In the genomic region with DNA sequence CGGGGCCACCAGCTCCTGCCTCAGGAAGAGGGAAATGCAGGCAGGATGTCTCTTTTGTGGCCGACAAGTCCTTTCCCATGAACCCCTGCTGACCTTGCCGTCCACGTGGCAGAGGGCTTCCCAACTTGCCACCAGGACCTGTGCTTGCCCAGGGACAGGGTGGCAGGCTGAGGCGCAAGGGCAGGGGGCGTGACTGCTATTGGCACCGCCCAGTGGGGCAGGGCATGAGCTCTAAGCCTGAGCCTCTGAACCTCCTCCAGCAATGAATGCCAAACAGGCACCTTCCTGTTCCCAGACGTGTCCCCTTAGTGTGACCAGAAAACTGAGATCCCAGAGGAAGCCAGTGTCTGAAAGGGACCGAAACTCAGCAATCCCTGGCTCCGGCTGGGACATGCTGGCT, we compare ENCODE assay signal across 12 mouse cellular contexts. TPM values are rescaled to one million over a fixed set of nuclear protein-coding genes. Genes with fewer than 3 reads are reported as not detected.
DNase-seq lines count a peak whose midpoint lies in the region; ATAC-seq and TF ChIP-seq lines count a peak whose summit lies in the region.
"Had no signal": no experiment of that assay in that cellular context is flagged by ENCODE, and none has a peak within 500 bp of the region (broad histone marks: within the 10 kb centered on the region; RNA-seq: fewer than 3 reads in every experiment).

No protein-coding gene starts in this region.

- H3K27me3 ChIP-seq in heart, embryonic 12.5 days (replicated peaks) = peaks cover 29% of the 10 kb centered on the region
- peaks cover 17% of the 10 kb centered on the region for H3K27me3 ChIP-seq in heart, embryonic 15.5 days
- peaks cover 19% of the 10 kb centered on the region for H3K27me3 ChIP-seq in hindbrain, embryonic 11.5 days (ENCODE audit: control insufficient read depth, insufficient read depth, low read length)

- H3K4me1 ChIP-seq in heart, embryonic 12.5 days (replicated peaks) = peaks cover 13% of the 10 kb centered on the region; the same call in 1 of the 2 replicates
- peaks cover 13% of the 10 kb centered on the region for H3K4me1 ChIP-seq in heart, embryonic 15.5 days (replicated peaks)
- H3K4me1 ChIP-seq in lung, adult 2 months (ENCODE audit: control insufficient read depth, insufficient read depth, low read length) = no peaks in the 10 kb centered on the region
- no peaks in the 10 kb centered on the region for H3K4me1 ChIP-seq in hindbrain, embryonic 11.5 days (replicated peaks; ENCODE audit: control insufficient read depth, insufficient read depth, low read length)

- H3K4me3 ChIP-seq in heart, embryonic 12.5 days = no peak overlapping the region
- H3K4me3 ChIP-seq in heart, embryonic 15.5 days = no peak overlapping the region
- H3K4me3 ChIP-seq in lung, adult 2 months (replicated peaks; ENCODE audit: extremely low read depth, low read depth, low read length) = no peak overlapping the region
- no peak overlapping the region for H3K4me3 ChIP-seq in hindbrain, embryonic 11.5 days (ENCODE audit: low read depth, low read length)
- H3K4me3 ChIP-seq: neural tube, embryonic 13.5 days had no signal

- TF ChIP-seq POLR2A in lung, adult 2 months (IDR thresholded peaks at IDR 0.05; ENCODE audit: borderline replicate concordance, extremely low read depth, low read depth, low read length) = no peak

- no peak overlapping the region for H3K9ac ChIP-seq in heart, embryonic 12.5 days
- H3K9ac ChIP-seq in heart, embryonic 15.5 days = no peak overlapping the region
- H3K9ac ChIP-seq in hindbrain, embryonic 11.5 days (ENCODE audit: low read depth, low read length) = no peak overlapping the region
- H3K9ac ChIP-seq: liver, embryonic 14.5 days; neural tube, embryonic 13.5 days had no signal

- no peak overlapping the region for H3K27ac ChIP-seq in heart, embryonic 12.5 days (ENCODE audit: poor library complexity, severe bottlenecking)
- H3K27ac ChIP-seq in heart, embryonic 15.5 days = no peak overlapping the region
- H3K27ac ChIP-seq in hindbrain, embryonic 11.5 days (ENCODE audit: low read depth, low read length) = no peak overlapping the region
- H3K27ac ChIP-seq: liver, embryonic 14.5 days; neural tube, embryonic 13.5 days had no signal

- no peak for ATAC-seq in heart, embryonic 12.5 days (ENCODE audit: insufficient number of reproducible peaks, low FRiP score)
- ATAC-seq in heart, embryonic 15.5 days (replicated peaks; ENCODE audit: insufficient number of reproducible peaks, insufficient read depth, low FRiP score, low read depth) = no peak; the same call in 1 of the 2 replicates
- no peak for ATAC-seq in hindbrain, embryonic 11.5 days (ENCODE audit: low FRiP score)

- DNase-seq in heart, adult 11 months = peak; percentile 98
- peak; percentile 80 for DNase-seq in adrenal gland, adult 2 months
- DNase-seq in lung, adult 2 months = peak; percentile 28
- DNase-seq in right cerebral cortex, postnatal 4 days = no peak
- no peak for DNase-seq in hindbrain, embryonic 11.5 days (ENCODE audit: low spot score)
- no peak for DNase-seq in frontal cortex, postnatal 25 days (ENCODE audit: low spot score in 2 of 2)

- WGBS in heart, embryonic 12.5 days = 20% methylated on average over 10 of the region's 10 CpGs
- 32% methylated on average over 10 of the region's 10 CpGs for WGBS in heart, embryonic 15.5 days
- 23% methylated on average over 10 of the region's 10 CpGs for WGBS in lung, adult 2 months
- 39% methylated on average over 10 of the region's 10 CpGs for WGBS in hindbrain, embryonic 11.5 days

- H3K4me2 ChIP-seq in heart, embryonic 12.5 days = no peak overlapping the region
- peak overlapping the region; percentile 21; the same call in 1 of the 2 replicates for H3K4me2 ChIP-seq in heart, embryonic 15.5 days
- H3K4me2 ChIP-seq in hindbrain, embryonic 11.5 days (replicated peaks; ENCODE audit: low read depth, low read length) = no peak overlapping the region
- H3K4me2 ChIP-seq: neural tube, embryonic 13.5 days had no signal

- TF ChIP-seq CTCF in lung, adult 2 months (IDR thresholded peaks at IDR 0.05; ENCODE audit: insufficient read depth, low read length) = no peak

- no peaks in the 10 kb centered on the region for H3K36me3 ChIP-seq in heart, embryonic 12.5 days
- H3K36me3 ChIP-seq in heart, embryonic 15.5 days = no peaks in the 10 kb centered on the region
- no peaks in the 10 kb centered on the region for H3K36me3 ChIP-seq in hindbrain, embryonic 11.5 days (ENCODE audit: control insufficient read depth, insufficient read depth, low read length)
- H3K36me3 ChIP-seq: neural tube, embryonic 13.5 days had no signal

- H3K9me3 ChIP-seq in heart, embryonic 12.5 days (replicated peaks) = no peaks in the 10 kb centered on the region
- no peaks in the 10 kb centered on the region for H3K9me3 ChIP-seq in heart, embryonic 15.5 days (replicated peaks)
- H3K9me3 ChIP-seq in hindbrain, embryonic 11.5 days (ENCODE audit: control insufficient read depth, low read length) = no peaks in the 10 kb centered on the region
- H3K9me3 ChIP-seq: neural tube, embryonic 13.5 days had no signal

RNA-seq across cellular contexts. Expression of gene Olfr1373, which starts 18.6 kb away (rescaled TPM):
- not detected in 2 replicates for polyA plus RNA-seq in heart, embryonic 12.5 days (2016; fragmentation: Nextera tagmentation; extraction: Ambion mirVana)
- not detected for total RNA-seq in adrenal gland, adult 2 months (2021)
- not detected in 2 replicates for polyA plus RNA-seq in adrenal gland, adult 2 months (2012; rRNA removed)
- not detected in 2 replicates for polyA plus RNA-seq in heart, embryonic 15.5 days (2015; fragmentation: Nextera tagmentation; extraction: Ambion mirVana)
- not detected in 2 replicates for polyA plus RNA-seq in lung, adult 2 months (2012; rRNA removed)
- not detected in 2 replicates for polyA plus RNA-seq in hindbrain, embryonic 11.5 days (2014; fragmentation: Nextera tagmentation; extraction: Ambion mirVana)
- total RNA-seq: layer of hippocampus, postnatal 25 days had no signal
- polyA plus RNA-seq: heart, embryonic 14.5 days; liver, embryonic 14.5 days; neural tube, embryonic 13.5 days had no signal

RNA-seq across cellular contexts. Expression of gene Olfr1371, which starts 49.9 kb away (rescaled TPM):
- polyA plus RNA-seq in heart, embryonic 12.5 days (2016; fragmentation: Nextera tagmentation; extraction: Ambion mirVana) = not detected in 2 replicates
- not detected for total RNA-seq in adrenal gland, adult 2 months (2021)
- polyA plus RNA-seq in adrenal gland, adult 2 months (2012; rRNA removed) = not detected in 2 replicates
- not detected in 2 replicates for polyA plus RNA-seq in heart, embryonic 15.5 days (2015; fragmentation: Nextera tagmentation; extraction: Ambion mirVana)
- polyA plus RNA-seq in lung, adult 2 months (2012; rRNA removed) = not detected in 2 replicates
- not detected in 2 replicates for polyA plus RNA-seq in hindbrain, embryonic 11.5 days (2014; fragmentation: Nextera tagmentation; extraction: Ambion mirVana)
- total RNA-seq: layer of hippocampus, postnatal 25 days had no signal
- polyA plus RNA-seq: heart, embryonic 14.5 days; liver, embryonic 14.5 days; neural tube, embryonic 13.5 days had no signal

Comparison
In these comparisons a context has a peak if more than half of its experiments do, and no peak if none do; other contexts are left out.
1. DNase-seq: peak in heart, adult 11 months (single experiment), adrenal gland, adult 2 months (single experiment) and lung, adult 2 months (single experiment); none in right cerebral cortex, postnatal 4 days (single experiment), hindbrain, embryonic 11.5 days (single experiment) and frontal cortex, postnatal 25 days (0 of 2).